Mouse (Mus musculus): ENCODE results near the gene Sertad2. TPM values are rescaled to one million over a fixed set of nuclear protein-coding genes. Genes with fewer than 3 reads are reported as not detected.

Gene Sertad2
- total RNA-seq, 2 experiments from 2014 or later: 26.1 to 28.7 TPM

GRCm38 (mm10) chr11:20646986-20647726 lies 104.1 kb downstream of the Sertad2 start:
- no peak for DNase-seq

- DNase-seq: no peak
These were observed 105.0 kb downstream of the Sertad2 start for GRCm38 (mm10) chr11:20647902-20648625.

- no peak for DNase-seq
These were observed 106.4 kb downstream of the Sertad2 start for GRCm38 (mm10) chr11:20649477-20649876.

GRCm38 (mm10) chr11:20650006-20650639 lies 107.1 kb downstream of the Sertad2 start:
- no peak for DNase-seq

- no peak for DNase-seq
These were observed 108.1 kb downstream of the Sertad2 start for GRCm38 (mm10) chr11:20651166-20651565.

GRCm38 (mm10) chr11:20655795-20656710 lies 113.0 kb downstream of the Sertad2 start:
- DNase-seq: peak; percentile 71

GRCm38 (mm10) chr11:20656711-20657057 lies 113.6 kb downstream of the Sertad2 start:
- DNase-seq: no peak

GRCm38 (mm10) chr11:20659094-20659493 lies 116.0 kb downstream of the Sertad2 start:
- peak; percentile 42 for DNase-seq

GRCm38 (mm10) chr11:20660111-20661097 lies 117.4 kb downstream of the Sertad2 start:
- no peak for DNase-seq

GRCm38 (mm10) chr11:20661652-20662051 lies 118.6 kb downstream of the Sertad2 start:
- DNase-seq: peak; percentile 38

- DNase-seq: no peak
These were observed 119.8 kb downstream of the Sertad2 start for GRCm38 (mm10) chr11:20662811-20663210.

GRCm38 (mm10) chr11:20663580-20664198 lies 120.6 kb downstream of the Sertad2 start:
- no peak for DNase-seq

GRCm38 (mm10) chr11:20664878-20665277 lies 121.8 kb downstream of the Sertad2 start:
- no peak for DNase-seq

- peak; percentile 34 for DNase-seq
These were observed 128.8 kb downstream of the Sertad2 start for GRCm38 (mm10) chr11:20671789-20672392.

GRCm38 (mm10) chr11:20672513-20672912 lies 129.5 kb downstream of the Sertad2 start:
- no peak for DNase-seq

- DNase-seq: no peak
These were observed 136.3 kb downstream of the Sertad2 start for GRCm38 (mm10) chr11:20679396-20679795.

GRCm38 (mm10) chr11:20680781-20681180 lies 137.7 kb downstream of the Sertad2 start:
- no peak for DNase-seq

GRCm38 (mm10) chr11:20681679-20682078 lies 138.6 kb downstream of the Sertad2 start:
- no peak for DNase-seq

GRCm38 (mm10) chr11:20691000-20691399 lies 147.9 kb downstream of the Sertad2 start:
- DNase-seq: peak; percentile 72

All from heart, postnatal 4 days (tissue).